Mouse (Mus musculus) left cerebral cortex, adult 2 months (tissue): ENCODE measurements around the gene Sae1. TPM values are rescaled to one million over a fixed set of nuclear protein-coding genes. Genes with fewer than 3 reads are reported as not detected.

Experiments
- DNase-seq, 2 experiments: peaks; one replicate each; pipeline ENCODE4 v3.0.0; 2021 to 2022; ENCODE audit warnings: low spot score in 2 of 2, mixed read lengths in 1 of 2; ENCODE audit errors: extremely low spot score in 1 of 2
- H3K27ac ChIP-seq: fragments of 200-600 bp; 2 replicates; pipeline ENCODE4 v1.8.1; 2022
- H3K4me3 ChIP-seq: fragments of 200-600 bp; 2 replicates; pipeline ENCODE4 v1.8.1; 2022
- CTCF ChIP-seq: fragments of 200-600 bp; IDR thresholded peaks from 2 replicates; pipeline ENCODE4 v1.8.1; 2022; ENCODE audit warnings: antibody characterized with exemption, mild to moderate bottlenecking, moderate library complexity
- intact Hi-C: fragments of 180-260 bp; cut with DNase I; formaldehyde crosslinking; loops from one replicate; pipeline ENCODE4 v1.15.1; 2025
- total RNA-seq, 2 experiments: library from RNA; stranded (reverse); gene quantifications; 2 replicates each; pipeline ENCODE4 v1.2.3; 2021

The Sae1 gene
- total RNA-seq, 2 experiments from 2014 or later = 100 to 105 TPM

DNA sequence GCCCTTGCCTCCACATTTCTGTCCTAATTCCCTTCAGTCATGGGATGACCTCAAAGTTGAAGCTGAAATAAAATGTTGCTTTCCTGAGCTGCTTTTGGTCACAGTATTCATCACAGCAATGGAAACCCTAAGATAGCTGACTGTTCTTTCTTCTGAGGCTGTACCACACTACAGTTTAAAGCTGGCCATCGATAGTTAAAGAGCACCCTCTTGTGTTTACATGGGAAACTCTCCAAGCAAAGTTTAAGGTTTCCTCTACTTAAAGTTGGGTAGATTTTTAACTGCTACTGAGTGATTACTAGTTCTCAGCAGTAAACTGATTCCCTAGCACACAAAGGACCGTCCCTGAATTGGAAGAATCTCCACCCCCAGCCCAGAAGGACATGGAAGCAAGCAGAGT, 13.9 kb downstream of the Sae1 start:
- TF ChIP-seq CTCF = peak; percentile 56
- H3K27ac ChIP-seq = no peak overlapping the region
- no peak for DNase-seq
- intact Hi-C loops = loop anchor here (1.0 to 10.0 kb wide), 2 partner anchors 79 to 179 kb away; no protein-coding TSS in a partner anchor
- no peak overlapping the region for H3K4me3 ChIP-seq

DNA sequence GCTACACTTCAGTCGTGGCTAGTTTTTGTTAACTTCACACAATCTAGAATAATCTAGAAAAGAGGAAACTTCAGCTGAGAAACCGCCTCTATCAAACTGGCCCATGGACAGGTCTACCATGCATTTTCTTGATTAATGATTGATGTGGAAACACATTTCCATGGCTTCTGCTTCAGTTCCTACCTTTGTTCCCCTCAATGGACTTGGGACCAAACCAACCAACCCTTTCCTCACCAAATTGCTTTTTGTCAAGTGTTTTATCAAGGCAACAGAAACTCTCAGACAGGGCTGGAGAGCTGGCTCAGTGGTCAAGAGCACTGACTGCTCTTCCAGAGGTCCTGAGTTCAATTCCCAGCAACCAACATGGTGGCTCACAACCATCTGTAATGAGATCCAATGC, 17.0 kb downstream of the Sae1 start:
- no peak overlapping the region for H3K27ac ChIP-seq
- H3K4me3 ChIP-seq = no peak overlapping the region
- TF ChIP-seq CTCF = no peak
- intact Hi-C loops = loop anchor here (10.0 kb wide), 1 partner anchor 176 kb away; no protein-coding TSS in a partner anchor
- DNase-seq = no peak

DNA sequence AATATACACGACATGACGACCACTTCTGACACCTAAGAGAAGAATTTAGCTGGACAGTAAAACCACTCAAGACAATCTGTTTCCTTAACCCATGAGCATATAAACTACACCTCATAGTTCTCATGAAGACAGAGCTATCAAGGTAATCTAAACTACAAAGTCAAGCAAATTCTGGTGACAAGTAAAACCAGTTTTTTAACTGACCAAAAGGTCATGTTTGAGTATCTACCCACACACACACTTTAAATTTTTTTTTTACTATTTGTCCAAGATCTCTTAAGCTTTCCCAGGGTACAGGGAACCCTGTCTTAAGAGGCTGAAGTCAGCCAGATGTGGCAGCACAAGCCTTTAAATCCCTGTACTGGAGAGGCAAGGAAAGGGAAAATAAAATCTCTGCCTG, 18.8 kb downstream of the Sae1 start:
- intact Hi-C loops = no loop called here
- TF ChIP-seq CTCF = no peak

DNA sequence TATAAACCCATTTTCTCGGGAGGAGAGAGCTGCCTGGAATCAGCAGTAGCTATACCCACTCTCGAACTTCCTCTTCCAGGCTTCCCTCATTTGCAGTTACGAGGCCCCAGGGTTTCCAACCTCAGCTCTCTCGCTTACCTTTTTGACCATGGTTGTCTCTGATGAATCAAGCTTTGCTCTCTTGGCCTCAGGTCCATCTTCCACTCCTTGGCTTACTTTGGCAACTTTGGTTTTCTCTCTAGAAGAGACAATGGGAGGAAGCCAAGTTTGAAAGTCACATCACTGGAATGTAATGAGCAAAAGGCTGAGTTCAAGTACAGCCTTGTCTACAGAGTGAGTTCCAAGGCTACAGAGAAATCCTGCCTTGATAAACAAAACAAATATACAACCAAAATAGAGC, 20.9 kb downstream of the Sae1 start:
- intact Hi-C loops = no loop called here
- DNase-seq = no peak
- Histone ChIP-seq H3K27ac (no peak overlapping the region), H3K4me3 (no peak overlapping the region)
- no peak for TF ChIP-seq CTCF

More for the DNA sequence above, 18.8 kb downstream of the Sae1 start:
- no peak for DNase-seq
- Histone ChIP-seq H3K27ac (no peak overlapping the region), H3K4me3 (no peak overlapping the region)

DNA sequence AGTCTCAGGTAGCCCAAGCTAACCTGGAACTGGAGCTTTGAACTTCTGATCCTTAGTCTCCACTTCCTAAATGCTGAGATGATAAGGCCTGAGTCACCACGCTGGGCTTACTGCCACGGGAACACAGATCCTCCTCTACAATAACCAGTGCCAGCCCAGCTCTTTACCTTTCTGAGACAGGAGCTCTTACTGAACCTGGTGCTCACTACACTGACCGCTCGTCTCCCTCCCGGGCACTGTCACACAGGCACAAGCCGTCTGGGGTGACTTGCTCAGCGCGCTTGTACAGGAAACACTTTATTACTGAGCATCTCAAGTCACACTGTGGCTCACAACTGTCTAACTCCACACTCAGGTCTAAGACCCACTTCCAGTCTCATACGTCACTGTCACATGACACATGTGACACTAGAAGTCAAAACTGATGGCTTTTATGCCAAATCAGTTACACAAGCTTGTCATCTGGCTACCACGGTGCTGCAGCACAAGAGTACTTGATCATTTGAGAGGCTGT, 21.4 kb downstream of the Sae1 start:
- no peak for DNase-seq
- intact Hi-C loops = no loop called here
- TF ChIP-seq CTCF = no peak
- no peak overlapping the region for H3K27ac ChIP-seq
- no peak overlapping the region for H3K4me3 ChIP-seq

DNA sequence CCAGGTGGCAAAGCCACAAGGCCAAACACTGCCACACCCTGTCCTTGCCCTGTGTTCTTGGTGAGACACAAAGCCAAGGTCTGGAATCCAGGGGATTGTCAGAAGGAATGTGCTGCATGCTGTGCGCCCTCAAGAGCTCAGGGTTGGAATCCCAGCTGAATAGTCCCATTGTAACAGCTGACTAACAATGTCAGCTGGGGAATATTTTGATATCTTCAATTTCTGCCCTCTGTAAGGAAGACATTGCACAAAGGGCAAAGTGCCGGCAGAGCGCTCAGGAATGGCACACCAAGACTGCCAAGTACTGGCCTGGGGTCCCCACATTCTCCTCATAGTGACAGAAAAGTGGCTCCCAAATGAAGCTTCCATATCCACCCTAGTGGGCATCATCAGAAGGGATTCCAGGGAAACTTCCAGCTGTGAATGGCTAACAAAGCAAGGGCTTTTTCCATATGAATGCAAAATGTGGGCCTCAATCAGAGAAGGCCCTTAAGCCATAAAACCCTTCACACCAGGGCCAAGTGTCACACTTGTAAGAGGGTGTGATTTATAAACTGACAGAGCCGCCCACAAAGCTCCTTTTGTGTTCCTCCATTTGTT, 22.6 kb downstream of the Sae1 start:
- TF ChIP-seq CTCF = peak; percentile 13
- H3K27ac ChIP-seq = 0 out of 2 replicates have a peak overlapping the region, but pooled peaks have one; percentile 16
- no peak for DNase-seq
- intact Hi-C loops = no loop called here
- no peak overlapping the region for H3K4me3 ChIP-seq

DNA sequence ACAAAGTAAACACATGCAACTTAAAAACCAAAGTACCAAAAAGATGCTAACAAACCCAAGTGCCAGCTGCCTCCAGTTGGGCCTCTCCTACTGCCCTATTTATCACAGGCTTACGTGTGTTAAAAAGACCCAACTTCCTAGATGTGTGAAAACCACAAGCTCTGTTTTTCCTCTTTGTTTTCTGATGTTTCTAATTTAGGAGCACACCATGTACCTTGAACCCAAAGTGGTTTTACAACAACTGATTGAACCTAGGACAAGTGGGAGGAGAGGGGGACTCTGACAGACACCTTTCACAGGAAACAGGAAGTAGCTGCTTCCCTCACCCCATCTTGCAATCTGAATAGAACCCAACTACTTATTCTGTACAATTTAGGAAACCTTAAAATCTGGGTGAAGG, 23.3 kb downstream of the Sae1 start:
- Histone ChIP-seq H3K27ac (no peak overlapping the region), H3K4me3 (no peak overlapping the region)
- intact Hi-C loops = no loop called here
- TF ChIP-seq CTCF = no peak
- no peak for DNase-seq

DNA sequence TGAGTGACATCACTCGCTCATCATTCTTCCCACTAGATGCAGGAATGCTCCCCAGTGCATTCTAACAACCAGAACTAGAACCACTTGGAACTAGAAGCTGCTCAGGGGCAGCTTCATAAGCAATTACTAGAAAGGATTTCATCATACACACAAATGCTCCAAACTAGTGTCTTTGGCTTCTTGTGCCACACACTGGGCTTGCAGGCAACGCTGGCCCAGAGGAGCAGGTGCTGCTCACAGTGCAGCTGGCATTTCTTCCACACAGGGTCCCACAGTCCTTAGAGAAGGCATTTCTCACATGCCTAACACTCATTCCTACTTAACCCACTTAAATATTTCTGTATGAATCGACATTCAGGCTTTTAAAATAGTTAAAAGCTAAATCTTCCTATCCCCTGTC, 30.0 kb downstream of the Sae1 start:
- intact Hi-C loops = no loop called here
- no peak for DNase-seq
- no peak for TF ChIP-seq CTCF
- Histone ChIP-seq H3K4me3 (no peak overlapping the region), H3K27ac (no peak overlapping the region)

DNA sequence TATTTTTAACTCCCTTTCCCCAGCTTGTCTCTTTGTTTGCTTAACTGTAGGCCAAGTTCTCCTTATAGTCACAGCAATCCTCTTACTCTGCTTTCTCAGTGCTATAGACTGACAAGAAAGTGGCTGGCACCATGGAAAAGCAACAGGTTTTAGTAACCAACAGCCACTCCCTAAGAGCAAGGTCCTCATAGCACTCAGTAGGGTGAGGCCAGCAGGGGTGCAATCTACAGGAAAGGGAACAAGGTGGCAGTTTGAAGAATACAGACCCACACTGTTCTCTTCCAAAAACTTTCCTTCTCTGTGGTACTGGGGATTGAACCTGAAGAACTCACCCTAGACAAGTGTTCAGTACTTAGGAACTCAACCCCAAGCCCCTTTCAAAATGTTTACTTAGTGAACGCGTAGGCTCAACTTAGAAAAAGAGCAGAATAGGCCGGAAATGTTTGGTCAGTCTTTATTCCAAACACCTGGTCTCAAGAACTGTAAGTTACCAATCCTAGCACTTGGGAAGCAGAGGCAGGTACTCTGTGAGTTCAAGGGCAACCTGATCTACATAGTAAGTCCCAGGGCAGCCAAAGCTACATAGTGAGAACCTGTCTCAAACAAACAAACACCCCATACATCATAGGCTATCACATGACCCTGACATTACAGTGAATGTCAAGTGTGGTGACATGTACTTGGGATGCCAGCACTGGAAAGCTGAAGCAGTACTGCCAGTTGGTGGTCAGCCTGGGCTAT, 31.6 kb downstream of the Sae1 start:
- DNase-seq = no peak
- Histone ChIP-seq H3K4me3 (no peak overlapping the region), H3K27ac (no peak overlapping the region)
- intact Hi-C loops = no loop called here
- TF ChIP-seq CTCF = no peak

DNA sequence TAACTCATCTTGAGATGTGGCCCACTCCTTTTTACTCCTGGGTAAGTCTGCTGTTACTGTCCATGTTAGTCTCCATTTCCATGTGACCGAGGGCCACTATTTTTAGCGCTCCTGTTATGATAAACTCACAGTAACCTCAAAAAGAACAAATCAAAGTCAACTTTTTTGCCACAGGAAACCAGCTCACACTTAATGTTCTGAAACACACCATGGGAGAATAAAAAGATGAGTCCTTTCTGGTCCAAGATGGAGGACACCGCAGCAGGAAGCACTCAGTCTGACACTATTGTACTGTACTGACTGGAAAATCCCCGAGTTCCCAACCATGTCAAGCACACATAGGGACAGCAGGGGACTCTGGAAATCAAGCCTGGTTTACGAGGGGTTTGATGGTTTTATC, 37.6 kb downstream of the Sae1 start:
- no peak for DNase-seq
- Histone ChIP-seq H3K27ac (no peak overlapping the region), H3K4me3 (no peak overlapping the region)
- no peak for TF ChIP-seq CTCF
- intact Hi-C loops = no loop called here

DNA sequence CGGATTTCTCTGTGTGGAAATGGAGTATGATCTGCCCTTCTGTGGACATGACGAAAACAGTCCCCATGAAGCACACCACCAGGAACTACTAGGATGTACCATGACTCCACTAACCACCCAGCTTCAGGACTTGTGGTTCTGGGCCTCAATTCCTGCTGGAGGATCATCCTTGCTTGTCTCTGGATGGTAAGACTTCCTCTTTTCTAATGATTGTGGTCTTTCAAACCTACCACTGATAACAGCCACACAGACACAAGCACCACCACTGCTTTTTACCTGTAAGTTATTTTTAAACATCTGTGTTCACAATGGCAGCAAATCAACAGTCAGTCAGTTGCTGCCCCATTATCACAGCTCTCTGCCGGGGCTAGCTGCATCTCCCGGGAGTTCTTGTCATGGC, 42.3 kb downstream of the Sae1 start:
- H3K27ac ChIP-seq = no peak overlapping the region
- DNase-seq = no peak
- intact Hi-C loops = no loop called here
- H3K4me3 ChIP-seq = no peak overlapping the region
- TF ChIP-seq CTCF = no peak

DNA sequence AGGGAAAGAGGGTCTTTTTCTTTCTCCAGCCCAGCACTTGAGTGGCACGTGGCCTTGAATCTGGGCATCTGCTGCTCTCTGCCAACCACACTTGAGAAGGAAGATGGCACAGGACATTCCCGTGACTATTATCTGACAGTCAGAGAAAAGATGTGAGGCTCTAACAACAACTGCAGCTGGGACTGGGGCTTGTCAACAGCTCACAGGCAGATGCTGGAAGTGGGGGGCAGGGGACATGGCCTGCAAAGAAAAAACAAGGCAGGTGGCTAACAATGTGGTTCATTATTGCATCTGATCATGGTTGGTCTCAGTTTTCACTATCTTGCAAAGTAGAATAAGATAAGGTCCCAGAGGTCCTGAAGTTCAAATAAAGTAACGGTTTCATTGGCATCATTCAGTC, 43.0 kb downstream of the Sae1 start:
- intact Hi-C loops = no loop called here
- no peak for DNase-seq
- Histone ChIP-seq H3K27ac (no peak overlapping the region), H3K4me3 (no peak overlapping the region)
- no peak for TF ChIP-seq CTCF

DNA sequence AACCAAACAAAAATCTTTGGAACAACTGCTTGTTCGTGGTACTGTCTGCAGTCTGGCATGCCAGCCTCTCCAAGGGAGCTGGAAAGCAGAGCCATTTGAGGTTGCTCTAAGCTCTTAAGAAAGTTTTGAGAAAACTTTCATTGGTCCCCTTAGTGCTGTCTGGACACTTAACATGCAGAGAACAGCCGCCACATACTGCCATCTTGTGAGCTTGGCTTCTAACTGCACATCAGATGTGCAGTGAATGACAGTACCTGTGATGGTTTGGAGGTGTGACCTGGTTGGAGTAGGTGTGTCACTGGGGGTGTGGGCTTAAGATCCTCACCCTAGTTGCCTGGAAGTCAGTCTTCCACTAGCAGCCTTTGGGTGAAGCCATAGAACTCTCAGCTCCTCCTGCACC, 49.9 kb downstream of the Sae1 start:
- intact Hi-C loops = no loop called here
- Histone ChIP-seq H3K27ac (no peak overlapping the region), H3K4me3 (no peak overlapping the region)
- TF ChIP-seq CTCF = peak; percentile 38
- DNase-seq = no peak
